Mouse (Mus musculus): ENCODE data around the gene Smim17. TPM values are rescaled to one million over a fixed set of nuclear protein-coding genes. Genes with fewer than 3 reads are reported as not detected.
A peak's percentile ranks its signal among the peaks of the same experiment; 100 is the strongest.
"Not testable (repeated sequence)": the region's sequence is repeated elsewhere in the genome, so short reads cannot be mapped to it uniquely, and the experiment has no call there.

The Smim17 gene
- polyA plus RNA-seq, 1 experiment from 2014 or later = 0.42 TPM

DNA sequence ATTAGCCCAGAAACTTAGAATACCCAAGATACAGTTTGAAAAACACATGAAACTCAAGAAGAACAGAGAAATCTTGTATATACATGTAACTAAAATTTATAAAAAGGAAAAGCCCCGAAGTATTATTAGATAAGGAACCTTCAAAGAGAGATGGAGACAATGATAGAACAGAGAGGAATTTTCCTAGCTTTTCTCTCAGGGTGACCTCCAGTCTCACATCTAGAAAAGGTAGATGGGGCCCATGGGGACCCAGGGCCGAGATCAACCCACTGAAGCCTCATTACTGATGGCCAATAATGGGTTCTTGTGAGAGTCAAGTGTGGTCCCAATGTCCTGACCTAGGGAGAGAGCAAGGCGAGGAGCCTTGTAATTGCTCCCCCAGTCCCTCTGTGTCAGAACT lies 39.9 kb downstream of the Smim17 start, which contains the start of gene Olfr1344:
Gene Olfr1344 (plus strand): TSS at position 301 of the 400 bp plus-strand sequence.
- WGBS = 79% methylated on average over 3 of the region's 3 CpGs
- Histone ChIP-seq H3K4me1 (peaks cover 8% of the 10 kb centered on the region), H3K27ac (replicated peaks) (no peak within 1 kb of the TSS)

DNA sequence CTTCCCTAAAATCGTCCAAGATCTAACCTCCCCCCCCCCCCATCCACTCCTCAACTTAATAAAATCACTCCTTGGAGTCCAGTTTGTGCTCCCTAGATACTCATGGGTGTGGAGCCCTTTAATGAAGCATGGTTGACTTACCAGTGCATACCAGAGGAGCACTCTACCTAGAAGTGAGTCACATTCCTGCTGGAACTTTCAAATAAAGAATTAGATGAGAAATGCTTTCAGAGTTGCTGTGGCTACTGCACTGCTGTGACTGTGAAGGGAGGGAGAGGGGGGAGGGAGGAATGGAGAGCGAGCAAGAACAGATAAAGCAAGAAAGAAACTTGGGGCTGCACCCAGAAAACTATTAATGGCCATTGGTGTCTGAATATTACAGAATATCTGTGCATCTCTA lies 42.7 kb downstream of the Smim17 start:
- Histone ChIP-seq H3K27me3 (replicated peaks; ENCODE audit: low read depth, poor library complexity, severe bottlenecking) (no peaks in the 10 kb centered on the region), H3K4me3 (no peak overlapping the region), H3K9me3 (peaks cover 12% of the 10 kb centered on the region), H3K27ac (replicated peaks) (no peak overlapping the region), H3K4me1 (no peaks in the 10 kb centered on the region), H3K36me3 (replicated peaks) (no peaks in the 10 kb centered on the region)
- no peak for DNase-seq (ENCODE audit: low spot score)
- WGBS = 79% methylated on average over 2 of the region's 2 CpGs

More for the DNA sequence above, 39.9 kb downstream of the Smim17 start, which contains the start of gene Olfr1344:
- Histone ChIP-seq H3K9me3 (peaks cover 10% of the 10 kb centered on the region), H3K4me3 (no peak within 1 kb of the TSS), H3K36me3 (replicated peaks) (no peaks in the 10 kb centered on the region), H3K27me3 (replicated peaks; ENCODE audit: low read depth, poor library complexity, severe bottlenecking) (no peaks in the 10 kb centered on the region)
- DNase-seq (ENCODE audit: low spot score) = no peak

DNA sequence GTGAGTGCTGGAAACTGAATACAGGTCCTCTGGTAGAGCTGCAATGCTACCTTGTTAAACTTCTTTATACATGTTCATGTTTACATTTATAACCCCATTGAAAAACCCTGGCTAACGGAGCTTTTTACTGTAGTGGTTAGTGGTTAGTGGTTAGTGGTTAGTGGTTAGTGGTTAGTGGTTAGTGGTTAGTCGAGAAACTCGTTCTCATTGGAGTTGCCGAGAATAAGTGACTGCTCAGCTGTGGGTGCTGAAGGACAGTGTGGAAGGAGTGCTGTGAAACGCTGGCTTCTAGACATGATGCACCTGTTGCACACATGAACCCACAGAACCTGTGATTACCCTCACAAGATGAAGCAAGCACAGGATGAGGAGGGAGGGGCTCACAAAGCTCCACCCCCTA lies 49.3 kb downstream of the Smim17 start:
- H3K27me3 ChIP-seq (replicated peaks; ENCODE audit: low read depth, poor library complexity, severe bottlenecking) = no peaks in the 10 kb centered on the region
- WGBS = 84% methylated on average over 5 of the region's 5 CpGs
- H3K9me3 ChIP-seq = peaks cover 26% of the 10 kb centered on the region
- no peaks in the 10 kb centered on the region for H3K4me1 ChIP-seq
- no peaks in the 10 kb centered on the region for H3K36me3 ChIP-seq (replicated peaks)
- DNase-seq (ENCODE audit: low spot score) = no peak
- no peak overlapping the region for H3K27ac ChIP-seq (replicated peaks)
- H3K4me3 ChIP-seq = no peak overlapping the region

DNA sequence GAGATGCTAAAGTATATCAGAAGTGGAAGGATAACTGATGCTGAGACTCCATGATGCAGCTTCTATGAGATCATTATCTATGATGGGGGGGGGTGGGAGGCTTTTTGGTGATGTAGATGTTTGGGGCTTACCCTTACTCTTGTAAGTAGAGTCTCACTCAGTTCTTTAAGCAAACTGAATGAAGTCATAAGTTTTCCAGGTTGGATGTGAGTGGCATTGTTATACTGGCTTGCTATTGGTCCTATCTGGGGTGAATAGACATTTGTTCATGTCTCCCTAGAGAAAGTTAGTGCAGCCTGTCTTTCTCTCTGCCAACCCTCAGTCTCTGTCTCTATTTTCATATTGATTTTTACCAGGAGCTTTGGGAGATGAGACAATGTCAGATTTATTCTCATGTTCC lies 57.4 kb downstream of the Smim17 start, which contains the start of gene Olfr1336:
Gene Olfr1336 (plus strand): TSS at position 301 of the 400 bp plus-strand sequence.
- Histone ChIP-seq H3K27ac (replicated peaks) (no peak within 1 kb of the TSS), H3K36me3 (replicated peaks) (no peaks in the 10 kb centered on the region)

DNA sequence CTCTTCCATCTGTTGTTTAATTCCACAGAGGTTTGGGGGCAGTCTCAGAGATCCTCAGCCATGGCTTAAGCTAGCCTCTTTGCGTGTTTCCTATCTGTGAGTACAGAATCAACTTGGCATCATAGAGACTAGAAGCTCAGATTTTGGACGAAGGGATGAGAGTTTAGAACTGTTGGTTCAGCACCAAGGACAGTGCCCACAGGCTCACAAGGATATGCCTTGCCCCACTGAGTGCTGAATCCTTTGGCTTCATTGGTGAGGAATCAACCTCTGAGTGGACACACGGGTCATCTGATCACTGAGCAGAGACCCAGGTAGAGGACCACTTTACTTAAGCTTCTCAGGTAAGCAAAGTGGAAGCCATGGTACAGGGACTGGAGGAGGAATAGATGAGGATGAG lies 57.9 kb downstream of the Smim17 start:
- H3K4me3 ChIP-seq = no peak overlapping the region
- peak; percentile 22 for DNase-seq (ENCODE audit: low spot score)
- H3K4me1 ChIP-seq = no peaks in the 10 kb centered on the region
- no peaks in the 10 kb centered on the region for H3K36me3 ChIP-seq (replicated peaks)
- no peak overlapping the region for H3K27ac ChIP-seq (replicated peaks)
- peaks cover 38% of the 10 kb centered on the region for H3K9me3 ChIP-seq
- 49% methylated on average over 3 of the region's 3 CpGs for WGBS
- H3K27me3 ChIP-seq (replicated peaks; ENCODE audit: low read depth, poor library complexity, severe bottlenecking) = no peaks in the 10 kb centered on the region

More for the DNA sequence above, 57.4 kb downstream of the Smim17 start, which contains the start of gene Olfr1336:
- Histone ChIP-seq H3K4me3 (no peak within 1 kb of the TSS), H3K4me1 (no peaks in the 10 kb centered on the region), H3K9me3 (peaks cover 33% of the 10 kb centered on the region), H3K27me3 (replicated peaks; ENCODE audit: low read depth, poor library complexity, severe bottlenecking) (no peaks in the 10 kb centered on the region)
- DNase-seq (ENCODE audit: low spot score) = no peak

DNA sequence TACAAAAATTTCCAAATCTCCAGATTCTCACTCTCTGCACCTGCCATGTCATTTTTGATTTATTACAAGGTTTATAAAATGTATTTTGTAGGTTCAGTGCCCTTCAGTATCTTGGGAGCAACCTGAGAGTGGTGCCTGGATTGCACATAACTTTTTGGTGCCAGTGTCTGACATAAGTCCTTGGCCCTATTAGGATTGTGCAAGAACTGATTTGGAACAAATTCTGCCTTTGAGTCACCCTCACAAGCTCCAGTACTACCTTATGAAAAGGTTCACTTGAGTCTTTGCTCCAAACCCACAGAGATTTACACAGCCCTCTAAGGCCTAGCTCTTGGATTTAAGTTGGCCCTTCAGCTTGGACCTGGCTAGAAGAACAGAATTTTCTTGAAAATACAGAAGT lies 68.4 kb downstream of the Smim17 start, which contains the start of gene Olfr1346:
Gene Olfr1346 (plus strand): TSS at position 151 of the 400 bp plus-strand sequence.
- Histone ChIP-seq H3K27me3 (replicated peaks; ENCODE audit: low read depth, poor library complexity, severe bottlenecking) (no peaks in the 10 kb centered on the region), H3K27ac (replicated peaks) (no peak within 1 kb of the TSS), H3K4me3 (no peak within 1 kb of the TSS), H3K4me1 (no peaks in the 10 kb centered on the region), H3K36me3 (replicated peaks) (no peaks in the 10 kb centered on the region), H3K9me3 (peaks cover 12% of the 10 kb centered on the region)
- DNase-seq (ENCODE audit: low spot score) = no peak

DNA sequence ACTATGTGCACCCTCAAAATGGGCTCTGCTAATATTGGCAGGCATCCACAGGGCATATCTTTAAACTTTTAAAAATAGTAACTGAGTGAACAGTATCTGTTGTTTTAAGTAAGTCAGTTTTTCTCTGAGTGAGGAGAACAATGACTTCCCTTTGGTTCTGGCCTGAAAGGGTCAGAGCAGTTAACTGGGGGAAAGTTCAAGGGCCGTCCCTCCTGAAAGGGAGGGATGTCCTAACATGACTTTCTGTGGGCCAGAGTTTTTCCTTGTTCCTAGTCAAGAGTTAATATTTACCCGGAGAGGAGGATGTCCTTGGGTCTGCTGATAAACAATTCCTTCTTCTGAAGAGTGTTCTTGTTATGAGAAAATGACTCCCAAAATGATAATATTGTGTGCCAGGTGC lies 79.1 kb downstream of the Smim17 start:
- H3K36me3 ChIP-seq (replicated peaks); H3K4me1 ChIP-seq; H3K4me3 ChIP-seq; H3K27ac ChIP-seq (replicated peaks); DNase-seq (ENCODE audit: low spot score); H3K27me3 ChIP-seq (replicated peaks; ENCODE audit: low read depth, poor library complexity, severe bottlenecking): not testable (repeated sequence)
- peaks cover 49% of the 10 kb centered on the region for H3K9me3 ChIP-seq
- 81% methylated on average over 2 of the region's 2 CpGs for WGBS

Other genes with a start within 250 kb of the Smim17 start
- 23.5 and 26.1 TPM in 2 replicates for gene Zfp787, start 242.7 kb upstream of the Smim17 start, polyA plus RNA-seq (2016; fragmentation: Nextera tagmentation; extraction: Ambion mirVana)
- 85.1 and 86.3 TPM in 2 replicates for gene Zfp444, start 226.5 kb upstream of the Smim17 start, polyA plus RNA-seq (2016; fragmentation: Nextera tagmentation; extraction: Ambion mirVana)
- not detected in 2 replicates for gene Galp, start 201.6 kb upstream of the Smim17 start, polyA plus RNA-seq (2016; fragmentation: Nextera tagmentation; extraction: Ambion mirVana)
- not detected in 2 replicates for gene Zscan5b, start 176.4 kb upstream of the Smim17 start, polyA plus RNA-seq (2016; fragmentation: Nextera tagmentation; extraction: Ambion mirVana)
- gene Epp13, start 146.0 kb upstream of the Smim17 start, polyA plus RNA-seq (2016; fragmentation: Nextera tagmentation; extraction: Ambion mirVana) = not detected in 2 replicates
- gene Zfp667, start 112.1 kb upstream of the Smim17 start, polyA plus RNA-seq (2016; fragmentation: Nextera tagmentation; extraction: Ambion mirVana) = 6.0 and 6.6 TPM in 2 replicates
- gene Zfp583, start 67.4 kb upstream of the Smim17 start, polyA plus RNA-seq (2016; fragmentation: Nextera tagmentation; extraction: Ambion mirVana) = 7.1 and 7.6 TPM in 2 replicates
- 2.3 and 3.1 TPM in 2 replicates for gene Gm3854, start 55.0 kb upstream of the Smim17 start, polyA plus RNA-seq (2016; fragmentation: Nextera tagmentation; extraction: Ambion mirVana)
- gene Zfp78, start 35.4 kb upstream of the Smim17 start, polyA plus RNA-seq (2016; fragmentation: Nextera tagmentation; extraction: Ambion mirVana) = 0.88 and 1.3 TPM in 2 replicates
- gene Zfp28, start 15.4 kb upstream of the Smim17 start, polyA plus RNA-seq (2016; fragmentation: Nextera tagmentation; extraction: Ambion mirVana) = 9.5 and 10.8 TPM in 2 replicates
- not detected in 2 replicates for gene Gm20715, start 11.6 kb downstream of the Smim17 start, polyA plus RNA-seq (2016; fragmentation: Nextera tagmentation; extraction: Ambion mirVana)
- gene Olfr1344, start 40.0 kb downstream of the Smim17 start, polyA plus RNA-seq (2016; fragmentation: Nextera tagmentation; extraction: Ambion mirVana) = not detected in 2 replicates
- gene Olfr1336, start 57.5 kb downstream of the Smim17 start, polyA plus RNA-seq (2016; fragmentation: Nextera tagmentation; extraction: Ambion mirVana) = not detected in 2 replicates
- gene Olfr1346, start 68.4 kb downstream of the Smim17 start, polyA plus RNA-seq (2016; fragmentation: Nextera tagmentation; extraction: Ambion mirVana) = not detected in 2 replicates
- gene Olfr5, start 88.2 kb downstream of the Smim17 start, polyA plus RNA-seq (2016; fragmentation: Nextera tagmentation; extraction: Ambion mirVana) = not detected in 2 replicates
- not detected in 2 replicates for gene Olfr1347, start 101.0 kb downstream of the Smim17 start, polyA plus RNA-seq (2016; fragmentation: Nextera tagmentation; extraction: Ambion mirVana)
- gene Olfr1348, start 110.0 kb downstream of the Smim17 start, polyA plus RNA-seq (2016; fragmentation: Nextera tagmentation; extraction: Ambion mirVana) = not detected in 2 replicates
- not detected in 2 replicates for gene Olfr1349, start 124.2 kb downstream of the Smim17 start, polyA plus RNA-seq (2016; fragmentation: Nextera tagmentation; extraction: Ambion mirVana)
- gene Olfr1350, start 166.1 kb downstream of the Smim17 start, polyA plus RNA-seq (2016; fragmentation: Nextera tagmentation; extraction: Ambion mirVana) = not detected in 2 replicates